Mouse (Mus musculus) layer of hippocampus, postnatal 14 days (tissue): ENCODE measurements around the gene Sspo. TPM values are rescaled to one million over a fixed set of nuclear protein-coding genes. Genes with fewer than 3 reads are reported as not detected.

ENCODE experiments used
- DNase-seq, 2 experiments: peaks; one replicate each; pipeline ENCODE4 v3.0.0; 2021 to 2022; ENCODE audit warnings: low spot score in 2 of 2, mixed read lengths in 1 of 2
- total RNA-seq, 2 experiments: library from RNA; stranded (reverse); gene quantifications; 2 replicates each; pipeline ENCODE4 v1.2.3; 2021

The Sspo gene
- total RNA-seq, 2 experiments from 2014 or later = 0.44 to 0.57 TPM

GRCm38 (mm10) chr6:48435706-48436349, 12.2 kb upstream of the Sspo start:
- no peak for DNase-seq

GRCm38 (mm10) chr6:48437679-48438376, 10.2 kb upstream of the Sspo start:
- no peak for DNase-seq

GRCm38 (mm10) chr6:48438475-48439125, 9.4 kb upstream of the Sspo start:
- no peak for DNase-seq

- DNase-seq = no peak
Observed at GRCm38 (mm10) chr6:48439654-48440053, 8.4 kb upstream of the Sspo start.

- DNase-seq = no peak
Observed at GRCm38 (mm10) chr6:48440306-48441014, 7.6 kb upstream of the Sspo start.

- peak; percentile 85 to 93 for DNase-seq
Observed at GRCm38 (mm10) chr6:48443592-48444309, 4.3 kb upstream of the Sspo start.

GRCm38 (mm10) chr6:48444310-48445180, 3.5 kb upstream of the Sspo start:
- DNase-seq = peak in 1 of 2 experiments; percentile 57

GRCm38 (mm10) chr6:48445181-48446101, 2.6 kb upstream of the Sspo start, which contains the start of gene Zfp467:
Gene Zfp467 (minus strand): TSS chr6:48445825.
- peak; percentile 37 for DNase-seq

GRCm38 (mm10) chr6:48446256-48446655, 1.8 kb upstream of the Sspo start:
- DNase-seq = no peak

- no peak for DNase-seq
Observed at GRCm38 (mm10) chr6:48446896-48447295, 1.1 kb upstream of the Sspo start.

GRCm38 (mm10) chr6:48448527-48448926, 498 bp downstream of the Sspo start:
- DNase-seq = no peak

- no peak for DNase-seq
Observed at GRCm38 (mm10) chr6:48452151-48452550, 4.1 kb downstream of the Sspo start.

- DNase-seq = no peak
Observed at GRCm38 (mm10) chr6:48452771-48453170, 4.7 kb downstream of the Sspo start.

GRCm38 (mm10) chr6:48464966-48465679, 17.1 kb downstream of the Sspo start:
- no peak for DNase-seq

GRCm38 (mm10) chr6:48466715-48467114, 18.7 kb downstream of the Sspo start:
- no peak for DNase-seq

GRCm38 (mm10) chr6:48467490-48467889, 19.5 kb downstream of the Sspo start:
- DNase-seq = no peak

GRCm38 (mm10) chr6:48470739-48471138, 22.7 kb downstream of the Sspo start:
- no peak for DNase-seq

- no peak for DNase-seq
Observed at GRCm38 (mm10) chr6:48478446-48478845, 30.4 kb downstream of the Sspo start.
